Mouse (Mus musculus): ENCODE results near the gene Homer3.
A peak's percentile ranks its signal among the peaks of the same experiment; 100 is the strongest.

The Homer3 gene

DNA sequence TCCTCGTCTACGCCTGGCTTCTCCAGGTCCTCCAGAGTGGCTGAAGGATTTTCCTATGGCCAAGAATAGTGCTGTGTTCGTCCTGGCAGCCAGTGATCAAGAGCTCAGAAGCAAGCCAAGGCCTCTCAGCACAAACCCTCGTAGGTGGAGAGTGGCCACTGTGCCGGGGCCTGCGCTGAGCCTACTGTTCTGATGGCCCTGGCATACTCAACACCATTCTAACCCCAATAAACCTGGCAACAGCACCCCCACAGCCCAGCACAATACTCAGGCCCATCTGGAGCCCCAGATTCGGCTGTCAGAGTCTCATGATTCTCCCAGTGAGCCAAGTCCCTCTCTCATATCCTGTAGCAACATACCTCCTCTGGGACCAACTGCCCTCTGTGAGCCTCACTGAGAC is 58.0 kb downstream of the Homer3 start:
- peak; percentile 77 for DNase-seq

DNA sequence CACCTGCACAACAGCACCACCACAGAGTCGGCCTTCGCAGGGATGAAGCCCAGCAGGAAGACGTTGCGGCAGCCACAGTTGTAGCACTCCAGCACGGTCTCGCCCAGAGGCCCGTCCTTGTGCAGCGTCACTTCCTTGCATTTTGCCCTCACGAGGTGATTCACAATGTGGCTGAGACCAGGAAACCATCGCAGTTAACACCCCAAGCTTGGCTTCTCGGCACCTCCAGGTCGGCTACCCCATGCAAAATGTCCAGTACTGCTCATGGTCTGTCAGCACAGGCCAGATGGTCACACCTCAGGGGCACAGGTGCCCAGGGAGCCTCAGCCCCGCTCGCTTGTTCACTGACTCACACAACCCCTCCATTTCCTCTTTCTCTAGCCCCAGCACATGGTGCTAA is 59.4 kb downstream of the Homer3 start:
- DNase-seq: peak; percentile 77

DNA sequence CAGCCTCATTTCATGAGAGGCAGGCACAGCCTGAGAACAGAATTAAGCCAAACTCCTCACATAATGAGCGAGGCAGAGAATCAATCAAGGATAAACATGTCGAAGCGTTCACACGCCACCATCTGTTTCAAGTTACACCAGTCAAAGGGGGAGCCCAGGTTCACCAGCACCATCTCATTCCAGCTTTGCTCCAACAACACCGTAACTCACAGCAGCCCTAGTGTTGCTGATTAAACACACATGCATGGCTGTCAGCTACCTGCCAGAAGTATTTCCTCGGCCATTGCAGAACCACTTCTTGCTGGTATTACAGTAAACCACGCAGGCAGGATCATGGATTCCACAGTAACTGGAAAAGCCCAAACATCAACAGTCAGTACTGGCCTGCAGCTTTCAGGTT is 60.4 kb downstream of the Homer3 start:
- DNase-seq: no peak

DNA sequence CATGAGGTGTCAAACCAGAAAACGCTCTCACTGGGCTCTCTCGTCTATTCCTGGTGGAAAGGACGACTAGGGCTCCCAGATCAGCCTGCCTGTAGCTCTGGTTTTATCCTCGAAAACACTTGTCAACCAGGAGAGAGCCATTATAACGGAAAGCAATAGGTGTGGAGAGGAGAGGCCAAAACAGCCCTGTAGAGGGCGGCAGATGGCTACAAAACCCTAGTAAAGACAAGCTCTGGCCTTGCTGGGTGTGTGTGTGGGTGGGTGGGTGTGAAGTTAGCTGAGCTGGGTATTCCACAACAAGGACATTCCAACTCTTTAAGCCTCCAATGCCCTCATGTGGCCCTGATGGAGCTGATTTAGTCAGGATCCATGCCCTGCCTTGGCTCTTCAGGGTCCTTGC is 61.1 kb downstream of the Homer3 start:
- DNase-seq: peak; percentile 72

Measured in cerebellum, adult 9-10 months (tissue).